Mouse (Mus musculus) hindlimb bud, embryonic 11.5 days (tissue): ENCODE measurements around the gene Kcnv2.

Source experiments
- DNase-seq: peaks from one replicate; pipeline ENCODE4 v3.0.0-alpha.2; 2012; ENCODE audit warnings: low read depth, low spot score; ENCODE audit errors: extremely low spot score

The Kcnv2 gene

GRCm38 (mm10) chr19:27322281-27322680 is at the start of gene Kcnv2:
Kcnv2 (plus strand) TSS chr19:27322588.
- no peak for DNase-seq

DNA sequence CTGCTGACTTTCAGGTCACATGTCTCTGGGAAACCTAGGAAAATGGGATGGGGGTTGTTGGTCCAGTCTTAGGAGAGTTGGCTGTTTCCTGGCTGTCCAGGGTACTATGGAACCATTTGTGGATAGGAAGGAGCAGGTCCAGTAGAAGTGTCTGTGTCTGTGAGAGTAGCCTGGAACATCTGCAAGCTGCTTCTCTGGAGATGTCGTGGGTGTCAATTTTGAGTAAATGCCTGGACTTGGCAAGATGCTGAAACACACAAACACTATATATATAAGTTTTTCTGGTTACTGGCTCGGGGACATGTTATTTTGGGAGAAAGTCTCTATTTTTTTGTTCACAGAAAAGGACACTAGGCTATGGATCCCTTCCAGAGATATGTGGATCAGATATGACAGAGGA is 49.0 kb upstream of the Kcnv2 start:
- no peak for DNase-seq

DNA sequence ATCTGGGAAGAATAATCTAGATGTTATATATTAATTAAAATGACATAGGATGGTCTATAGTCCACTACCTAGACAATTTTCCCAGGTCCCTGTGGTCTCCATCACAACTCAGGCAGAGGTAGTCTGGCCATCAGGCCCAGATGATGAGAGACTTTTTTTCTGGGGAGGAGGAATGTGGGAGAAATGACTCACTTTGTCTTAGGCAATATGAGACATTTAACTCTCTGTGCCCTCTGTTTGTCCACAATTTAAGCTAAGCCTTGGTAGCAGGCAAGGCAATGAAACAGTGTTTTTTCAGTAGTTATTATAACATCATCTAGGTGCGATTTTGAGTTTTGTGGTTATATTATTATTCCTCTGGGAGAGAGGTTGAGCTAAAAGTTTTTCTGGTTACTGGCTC is 48.0 kb upstream of the Kcnv2 start:
- DNase-seq = no peak

DNA sequence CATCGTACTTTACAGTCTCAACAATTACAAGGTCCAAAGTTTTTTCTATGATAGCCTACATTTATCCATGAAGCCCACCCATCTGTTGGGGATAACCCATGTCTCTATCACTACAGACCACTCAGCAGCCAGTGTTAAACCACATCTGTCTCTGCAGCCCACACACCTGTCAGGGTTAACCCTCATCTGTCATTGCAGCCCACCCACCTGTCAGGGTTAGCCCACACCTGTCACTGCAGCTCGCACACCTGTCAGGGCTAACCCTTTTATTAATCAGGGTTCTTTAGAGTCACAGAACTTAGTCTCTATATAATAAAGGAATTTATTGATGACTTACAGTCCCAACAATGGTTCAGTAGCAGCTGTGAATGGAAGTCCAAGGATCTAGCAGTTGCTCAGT is 43.2 kb upstream of the Kcnv2 start:
- no peak for DNase-seq

- DNase-seq = no peak
These were observed 12.3 kb upstream of the Kcnv2 start for GRCm38 (mm10) chr19:27310039-27310438.

GRCm38 (mm10) chr19:27311311-27311710 is 11.1 kb upstream of the Kcnv2 start:
- DNase-seq = no peak

DNA sequence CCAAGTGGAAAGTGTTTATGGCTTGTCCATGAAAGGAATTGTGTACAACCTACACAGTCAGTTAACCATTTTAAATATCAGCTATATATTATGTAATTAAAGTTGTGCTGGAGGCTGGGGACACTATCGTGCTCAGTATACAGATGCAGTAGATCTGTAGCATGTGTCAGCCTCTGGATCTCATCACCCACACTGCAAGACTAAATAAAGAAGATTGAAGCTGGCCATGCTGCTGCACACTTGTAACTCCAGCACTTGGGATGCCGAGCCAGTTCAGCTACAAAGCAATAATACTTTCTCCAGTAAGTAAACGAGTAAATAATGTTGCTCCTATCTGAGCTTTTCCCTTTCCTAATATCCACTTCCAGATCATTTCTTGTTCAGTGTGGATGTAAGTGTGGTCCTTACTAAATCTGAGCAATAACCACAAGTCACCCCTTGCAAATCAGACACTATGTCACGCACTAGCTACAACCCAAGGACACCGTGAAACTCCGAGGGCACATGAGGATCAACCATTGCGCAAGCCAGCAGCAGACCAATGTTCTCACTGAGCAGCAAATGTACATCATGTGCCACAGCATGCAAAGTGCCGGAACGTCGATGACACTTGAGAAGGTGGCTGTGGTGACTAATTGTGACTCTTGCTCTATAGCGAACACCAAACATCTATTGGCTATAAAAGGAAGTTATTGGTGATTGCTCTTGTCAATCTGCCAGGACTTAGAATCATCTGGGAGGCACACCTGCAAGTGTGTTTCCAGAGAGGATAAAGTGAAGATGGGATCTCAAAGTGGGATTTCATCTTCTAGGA is 9.9 kb upstream of the Kcnv2 start:
- no peak for DNase-seq

GRCm38 (mm10) chr19:27313080-27313413 is 9.3 kb upstream of the Kcnv2 start:
- no peak for DNase-seq

- DNase-seq = no peak
These were observed 5.8 kb upstream of the Kcnv2 start for GRCm38 (mm10) chr19:27316313-27317258.

GRCm38 (mm10) chr19:27317337-27317736 is 5.1 kb upstream of the Kcnv2 start:
- no peak for DNase-seq

DNA sequence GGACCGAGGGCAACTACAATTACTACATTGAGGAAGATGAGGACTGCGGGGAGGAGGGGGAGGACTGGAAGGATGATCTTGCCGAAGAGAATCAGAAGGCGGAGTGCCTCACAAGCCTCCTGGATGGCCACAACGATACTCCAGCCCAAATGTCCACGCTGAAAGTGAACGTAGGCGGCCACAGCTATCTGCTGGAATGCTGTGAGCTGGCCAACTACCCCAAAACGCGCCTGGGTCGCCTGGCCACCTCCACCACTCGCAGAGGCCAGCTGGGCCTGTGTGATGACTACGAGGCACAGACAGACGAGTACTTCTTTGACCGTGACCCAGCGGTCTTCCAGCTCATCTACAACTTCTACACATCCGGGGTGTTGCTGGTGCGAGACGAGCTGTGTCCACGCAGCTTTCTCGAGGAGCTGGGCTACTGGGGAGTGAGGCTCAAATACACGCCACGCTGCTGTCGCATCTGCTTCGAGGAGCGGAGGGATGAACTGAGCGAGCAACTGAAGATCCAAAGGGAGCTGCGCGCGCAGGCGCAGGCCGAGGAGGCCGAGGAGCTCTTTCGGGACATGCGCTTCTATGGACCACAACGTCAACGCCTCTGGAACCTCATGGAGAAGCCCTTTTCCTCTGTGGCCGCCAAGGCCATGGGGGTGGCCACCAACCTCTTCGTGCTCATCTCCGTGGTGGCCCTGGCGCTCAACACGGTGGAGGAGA is 681 bp downstream of the Kcnv2 start:
- no peak for DNase-seq

- DNase-seq = no peak
These were observed 3.2 kb downstream of the Kcnv2 start for GRCm38 (mm10) chr19:27325558-27325957.

DNA sequence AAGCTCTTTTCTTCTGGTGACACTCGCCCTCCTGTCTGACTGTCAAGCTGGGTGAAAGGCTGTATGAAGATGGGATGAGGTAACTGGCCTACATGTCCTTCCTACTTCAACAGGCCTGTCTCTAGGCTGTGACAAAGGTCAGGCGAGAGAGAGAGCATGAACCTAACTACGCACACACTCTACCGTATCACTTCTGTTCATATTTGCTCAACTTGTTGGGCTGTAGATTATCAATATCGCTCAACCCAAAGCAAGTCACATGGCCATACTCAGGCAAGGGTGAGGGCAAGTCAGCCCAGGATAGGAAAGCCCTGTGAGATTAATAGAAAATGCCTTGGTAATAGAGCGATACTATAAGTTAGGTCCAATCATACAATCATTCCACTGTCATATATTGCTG is 5.2 kb downstream of the Kcnv2 start:
- no peak for DNase-seq

DNA sequence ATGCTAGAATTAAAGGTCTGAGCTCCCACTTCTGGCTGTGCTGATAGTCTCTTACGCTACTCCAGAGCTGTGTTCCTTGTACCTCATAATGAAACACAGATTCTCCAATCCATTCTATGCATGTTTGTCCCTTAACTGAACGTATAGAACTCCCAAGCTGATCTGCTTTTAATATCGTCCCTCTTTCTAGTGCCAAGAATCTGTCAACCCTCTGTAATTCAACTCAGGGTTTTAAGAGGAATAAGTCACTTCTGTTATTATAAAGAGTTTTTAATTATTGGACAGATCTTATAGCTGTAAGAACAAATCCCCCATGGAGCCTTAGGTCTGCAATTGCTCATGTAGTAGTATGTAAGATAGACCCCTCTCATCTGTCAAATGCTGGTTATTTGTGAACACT is 5.8 kb downstream of the Kcnv2 start:
- no peak for DNase-seq

DNA sequence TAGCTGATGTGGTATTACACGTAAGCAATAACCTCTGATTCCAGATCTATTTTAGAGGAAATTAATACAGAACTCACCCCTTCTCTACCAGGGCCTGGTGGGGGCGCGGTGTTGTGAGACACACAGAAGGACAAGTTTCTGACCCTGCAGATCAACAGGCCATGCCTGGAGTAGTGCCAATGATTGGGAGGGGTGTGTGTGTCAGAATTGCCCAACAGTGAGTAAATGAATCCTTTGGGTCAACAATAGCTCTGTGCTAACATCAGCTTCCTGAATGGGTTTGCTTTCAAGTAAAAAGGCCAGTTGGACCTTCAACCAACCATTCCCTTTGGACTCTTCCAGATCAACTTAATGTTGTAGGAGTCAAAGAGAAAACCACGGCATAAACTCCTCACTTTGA is 6.3 kb downstream of the Kcnv2 start:
- DNase-seq = no peak

DNA sequence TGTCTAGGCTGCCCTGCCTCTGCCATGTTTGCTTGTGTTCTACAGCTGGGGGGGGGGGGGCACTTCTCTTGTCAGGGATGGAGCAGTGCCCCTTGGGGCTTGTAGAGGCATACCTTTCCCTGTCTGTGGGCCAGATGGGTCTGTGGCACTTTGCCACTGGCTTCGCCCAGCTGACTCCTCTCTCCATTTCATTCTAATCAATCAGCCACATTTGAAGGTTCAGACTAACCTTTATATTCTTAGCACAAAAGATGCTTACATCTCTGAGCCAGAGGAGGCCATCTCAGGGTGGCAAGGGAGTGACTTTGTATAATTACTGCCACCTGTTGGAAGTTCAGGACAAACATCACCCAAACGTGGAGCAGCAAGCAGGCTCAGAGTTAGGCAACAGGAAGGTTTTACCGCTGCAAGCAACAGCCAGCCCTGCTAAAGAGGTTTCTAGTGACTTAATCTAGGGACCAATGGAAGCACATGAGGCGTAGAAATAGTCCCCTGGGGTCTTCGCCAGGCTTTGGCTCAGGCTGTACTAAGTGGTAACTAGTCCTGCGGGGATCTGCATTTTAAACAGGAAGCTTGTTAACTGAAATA is 9.9 kb downstream of the Kcnv2 start:
- DNase-seq = no peak

GRCm38 (mm10) chr19:27336126-27336917 is 13.9 kb downstream of the Kcnv2 start:
- no peak for DNase-seq

DNA sequence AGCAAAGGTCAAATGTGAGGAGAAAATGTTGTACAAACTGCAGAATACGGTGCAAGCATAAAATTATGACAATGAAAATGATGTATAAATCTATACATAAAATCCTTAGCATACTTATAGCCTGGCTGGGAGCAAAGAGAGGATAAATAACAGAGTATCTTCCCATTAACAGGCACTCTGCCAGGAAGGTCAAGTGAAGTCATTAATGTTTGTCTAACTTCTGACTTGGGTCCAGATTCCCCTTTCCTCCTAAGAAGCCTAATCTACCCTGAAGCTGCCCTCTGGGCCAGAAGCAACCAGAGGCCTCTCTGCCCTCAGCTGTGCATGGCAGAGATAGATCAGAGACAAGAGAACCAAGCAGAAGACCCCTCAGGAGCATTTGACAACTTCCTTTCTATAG is 24.1 kb downstream of the Kcnv2 start:
- DNase-seq = no peak

GRCm38 (mm10) chr19:27351700-27352099 is 29.3 kb downstream of the Kcnv2 start:
- DNase-seq = no peak

- DNase-seq = no peak
These were observed 38.0 kb downstream of the Kcnv2 start for GRCm38 (mm10) chr19:27360381-27360780.
